Mouse (Mus musculus) C2C12 (cell line): ENCODE measurements at regions not wholly inside any gene's neighbourhood (a gene's known extent, or its start where the extent isn't known, plus 50 kb on each side); places are given as distances from the start of the nearest gene placed in this dataset.

Source experiments
- H3K27me3 ChIP-seq: one replicate; pipeline ENCODE4 v1.6.1; 2011; ENCODE audit not compliant: control insufficient read depth, insufficient read depth, insufficient read length
- H3K36me3 ChIP-seq: one replicate; pipeline ENCODE4 v1.6.1; 2011; ENCODE audit not compliant: control insufficient read depth, insufficient read depth
- H3K4me3 ChIP-seq: one replicate; pipeline ENCODE4 v1.5.1; 2011; ENCODE audit warnings: mild to moderate bottlenecking, control low read depth; ENCODE audit not compliant: poor library complexity, insufficient read depth, severe bottlenecking
- H3K79me2 ChIP-seq: one replicate; pipeline ENCODE4 v1.6.1; 2011; ENCODE audit not compliant: control insufficient read depth, insufficient read depth
- H3K79me3 ChIP-seq: one replicate; pipeline ENCODE4 v1.6.1; 2011; ENCODE audit warnings: low read depth, control low read depth
- H3ac ChIP-seq: one replicate; pipeline ENCODE3; 2011; ENCODE audit warnings: low read depth; ENCODE audit not compliant: control insufficient read depth, insufficient read length
- CEBPB ChIP-seq: IDR thresholded peaks from one replicate; pipeline ENCODE4 v1.6.1; 2011; ENCODE audit warnings: low read depth, mild to moderate bottlenecking, control low read depth, moderate library complexity
- CTCF ChIP-seq: IDR thresholded peaks from one replicate; pipeline ENCODE4 v1.5.1; 2011; ENCODE audit not compliant: control insufficient read depth, insufficient read depth, insufficient read length
- FOSL1 ChIP-seq: IDR thresholded peaks from one replicate; pipeline ENCODE4 v1.8.0; 2011; ENCODE audit warnings: mild to moderate bottlenecking, low read length; ENCODE audit not compliant: poor library complexity, insufficient read depth, severe bottlenecking
- MAX ChIP-seq: IDR thresholded peaks from one replicate; pipeline ENCODE4 v1.6.1; 2011; ENCODE audit warnings: mild to moderate bottlenecking, control low read depth
- MYOD1 ChIP-seq: IDR thresholded peaks from one replicate; pipeline ENCODE4 v1.6.1; 2011; ENCODE audit warnings: low read depth; ENCODE audit not compliant: control insufficient read depth, insufficient read length
- MYOG ChIP-seq: IDR thresholded peaks from one replicate; pipeline ENCODE4 v1.6.1; 2011; ENCODE audit not compliant: control insufficient read depth, insufficient read length; ENCODE audit errors: extremely low read depth
- USF1 ChIP-seq: IDR thresholded peaks from one replicate; pipeline ENCODE4 v1.6.1; 2011; ENCODE audit warnings: low read depth, mild to moderate bottlenecking, control low read depth, moderate library complexity

DNA sequence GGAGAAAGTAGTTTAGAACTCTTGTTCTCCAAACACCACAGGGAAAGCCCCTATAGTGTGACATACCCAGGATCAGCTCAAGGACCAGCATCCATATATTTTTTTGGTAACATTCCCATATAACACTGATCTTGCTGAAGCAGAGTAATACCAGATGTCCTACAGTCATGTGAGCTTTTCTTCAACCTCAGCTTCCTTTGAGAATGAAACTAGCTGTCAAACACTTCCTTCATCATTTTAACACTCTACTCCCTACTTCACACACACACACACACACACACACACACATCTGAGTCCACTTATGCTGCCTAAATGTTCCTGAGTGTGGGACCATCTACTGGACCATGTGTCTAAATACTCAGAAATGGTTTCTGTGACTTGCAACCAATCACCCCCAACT is 209.5 kb upstream of the Spaca1 start:
- Histone ChIP-seq H3K79me2 (no peaks in the 10 kb centered on the region), H3K36me3 (no peaks in the 10 kb centered on the region), H3K79me3 (no peaks in the 10 kb centered on the region), H3K4me3 (no peak overlapping the region), H3ac (no peak overlapping the region), H3K27me3 (no peaks in the 10 kb centered on the region)
- no peak for TF ChIP-seq MYOD1
- TF ChIP-seq MAX: no peak
- TF ChIP-seq CEBPB: no peak
- TF ChIP-seq FOSL1: no peak
- TF ChIP-seq USF1: no peak
- no peak for TF ChIP-seq CTCF
- TF ChIP-seq MYOG: no peak

GRCm38 (mm10) chr4:34260468-34260867 is 210.5 kb upstream of the Spaca1 start:
- Histone ChIP-seq H3K27me3 (no peaks in the 10 kb centered on the region), H3K79me3 (no peaks in the 10 kb centered on the region), H3ac (no peak overlapping the region), H3K36me3 (no peaks in the 10 kb centered on the region), H3K79me2 (no peaks in the 10 kb centered on the region), H3K4me3 (no peak overlapping the region)
- TF ChIP-seq MYOD1 (peak; percentile 64), MYOG (no peak)

DNA sequence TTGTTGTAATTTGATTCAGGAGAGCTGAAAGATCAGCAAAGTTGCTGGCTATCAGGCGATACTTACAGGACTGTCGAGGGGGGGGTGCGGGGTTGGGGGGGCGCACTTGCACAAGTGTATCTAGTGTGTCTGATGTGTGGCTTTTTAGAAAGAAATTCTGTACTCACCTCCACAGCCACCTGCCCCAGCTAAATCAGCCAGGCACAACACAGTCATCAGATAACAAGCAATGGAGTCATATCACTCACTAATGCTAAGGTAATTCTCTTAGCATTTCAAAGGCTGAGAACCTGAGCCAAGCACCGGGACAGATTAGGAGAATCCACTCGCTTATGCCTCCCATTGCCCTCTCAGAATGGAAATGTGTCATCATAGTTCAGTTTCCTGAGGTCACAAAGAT is 211.8 kb upstream of the Spaca1 start:
- H3K27me3 ChIP-seq: no peaks in the 10 kb centered on the region
- no peaks in the 10 kb centered on the region for H3K79me3 ChIP-seq
- H3K79me2 ChIP-seq: no peaks in the 10 kb centered on the region
- no peak overlapping the region for H3ac ChIP-seq
- H3K36me3 ChIP-seq: no peaks in the 10 kb centered on the region
- H3K4me3 ChIP-seq: no peak overlapping the region
- TF ChIP-seq CTCF (no peak), FOSL1 (no peak), CEBPB (no peak), MYOD1 (no peak), MYOG (no peak), MAX (no peak), USF1 (no peak)

DNA sequence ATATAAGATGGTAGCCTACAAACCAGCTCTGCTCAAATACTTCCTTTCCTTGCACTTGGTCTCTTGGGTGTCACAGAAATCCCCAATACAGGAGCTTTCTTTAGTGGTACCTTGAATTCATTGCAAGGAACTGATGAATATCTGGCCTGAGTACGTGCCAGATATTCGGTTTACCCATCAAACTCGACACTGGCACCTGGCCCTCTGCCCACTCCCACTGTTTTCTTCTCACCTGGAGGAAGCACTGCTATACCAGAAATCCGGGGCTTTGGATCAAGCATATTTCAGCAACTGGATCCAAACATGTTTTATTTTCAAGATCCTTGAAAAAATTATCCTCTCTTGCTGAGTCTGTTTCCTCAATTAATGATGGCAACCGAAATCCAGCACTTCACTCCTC is 214.4 kb upstream of the Spaca1 start:
- TF ChIP-seq USF1: no peak
- no peak for TF ChIP-seq CEBPB
- no peak for TF ChIP-seq MYOD1
- TF ChIP-seq MYOG: no peak
- no peak for TF ChIP-seq FOSL1
- no peak for TF ChIP-seq CTCF
- no peak for TF ChIP-seq MAX
- Histone ChIP-seq H3ac (no peak overlapping the region), H3K27me3 (no peaks in the 10 kb centered on the region), H3K79me2 (no peaks in the 10 kb centered on the region), H3K4me3 (no peak overlapping the region), H3K79me3 (no peaks in the 10 kb centered on the region), H3K36me3 (no peaks in the 10 kb centered on the region)

- Histone ChIP-seq H3K36me3 (no peaks in the 10 kb centered on the region), H3K27me3 (no peaks in the 10 kb centered on the region), H3K79me2 (no peaks in the 10 kb centered on the region), H3K4me3 (no peak overlapping the region), H3K79me3 (no peaks in the 10 kb centered on the region), H3ac (no peak overlapping the region)
- no peak for TF ChIP-seq FOSL1
- TF ChIP-seq MAX: no peak
- TF ChIP-seq MYOG: no peak
- no peak for TF ChIP-seq MYOD1
- no peak for TF ChIP-seq CEBPB
- TF ChIP-seq USF1: no peak
- no peak for TF ChIP-seq CTCF
Observed at GRCm38 (mm10) chr4:34274316-34274715, 224.3 kb upstream of the Spaca1 start.

DNA sequence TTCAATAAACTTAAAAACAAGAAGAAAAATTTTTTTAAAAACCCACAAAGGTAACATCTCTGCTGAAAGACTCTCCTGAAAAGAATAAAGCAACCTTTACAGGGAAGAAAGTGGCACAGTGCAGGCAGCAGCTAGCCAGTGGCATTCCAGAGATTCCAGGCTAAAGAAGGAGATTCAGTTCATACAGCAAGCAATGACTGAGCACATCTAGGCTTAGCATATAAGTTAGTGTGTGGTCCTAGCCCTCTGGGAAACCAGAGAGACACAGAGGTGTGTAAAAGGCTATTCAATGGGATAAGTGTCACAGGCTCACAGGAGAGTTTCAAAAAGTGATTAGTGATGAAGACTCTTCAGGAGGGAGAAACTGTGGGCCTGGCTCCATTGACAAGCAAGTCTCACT is 225.4 kb upstream of the Spaca1 start:
- TF ChIP-seq CTCF (no peak), MYOD1 (no peak), USF1 (no peak), FOSL1 (no peak), CEBPB (no peak), MAX (no peak), MYOG (no peak)
- Histone ChIP-seq H3K79me3 (no peaks in the 10 kb centered on the region), H3K27me3 (no peaks in the 10 kb centered on the region), H3ac (no peak overlapping the region), H3K36me3 (no peaks in the 10 kb centered on the region), H3K79me2 (no peaks in the 10 kb centered on the region), H3K4me3 (no peak overlapping the region)
